Mouse (Mus musculus) MEL (cell line): ENCODE measurements around the gene Slc23a2. TPM values are rescaled to one million over a fixed set of nuclear protein-coding genes. Genes with fewer than 3 reads are reported as not detected.

Experiments used
- DNase-seq: peaks from one replicate; pipeline ENCODE4 v3.0.0; 2011; ENCODE audit warnings: low read depth, low spot score
- H3K27ac ChIP-seq: 2 replicates; pipeline ENCODE4 v1.5.1; 2012; ENCODE audit warnings: low read depth, mild to moderate bottlenecking, control low read depth, low read length, moderate library complexity; ENCODE audit not compliant: control insufficient read depth
- H3K27me3 ChIP-seq, 2 experiments: fragments of 150-350 bp in 1 of 2; sonication (generic) in 1 of 2; 2 replicates each; pipeline ENCODE4 v1.6.1; 2012; ENCODE audit warnings: low read length in 2 of 2, mild to moderate bottlenecking in 2 of 2, improper control_type of control experiment in 1 of 2, moderate library complexity in 1 of 2; ENCODE audit not compliant: insufficient read depth in 2 of 2, control insufficient read depth in 1 of 2
- H3K36me3 ChIP-seq, 2 experiments: 2 replicates each; pipeline ENCODE4 v1.6.1; 2012 to 2014; ENCODE audit warnings: low read length in 2 of 2, improper control_type of control experiment in 1 of 2, inconsistent platforms in 1 of 2, mild to moderate bottlenecking in 1 of 2; ENCODE audit not compliant: insufficient read depth in 2 of 2, control insufficient read depth in 1 of 2
- H3K4me1 ChIP-seq, 2 experiments: fragments of 150-350 bp in 1 of 2; sonication (generic) in 1 of 2; 2 replicates each; pipeline ENCODE4 v1.6.1; 2012; ENCODE audit warnings: low read length in 2 of 2, improper control_type of control experiment in 1 of 2, mild to moderate bottlenecking in 1 of 2; ENCODE audit not compliant: insufficient read depth in 2 of 2, control insufficient read depth in 1 of 2
- H3K4me3 ChIP-seq, 2 experiments: fragments of 150-350 bp in 1 of 2; sonication (generic) in 1 of 2; 2 replicates each; pipeline ENCODE4 v1.5.1; 2012; ENCODE audit warnings: low read depth in 2 of 2, low read length in 2 of 2, mild to moderate bottlenecking in 2 of 2, moderate library complexity in 2 of 2, control low read depth in 1 of 2, improper control_type of control experiment in 1 of 2; ENCODE audit not compliant: control insufficient read depth in 1 of 2, insufficient read depth in 1 of 2
- H3K79me2 ChIP-seq: 2 replicates; pipeline ENCODE4 v1.6.1; 2012; ENCODE audit warnings: mild to moderate bottlenecking, low read length, moderate library complexity; ENCODE audit not compliant: control insufficient read depth, poor library complexity, insufficient read depth
- H3K9ac ChIP-seq: 2 replicates; pipeline ENCODE4 v1.6.1; 2012; ENCODE audit warnings: low read depth, mild to moderate bottlenecking, control low read depth, low read length, moderate library complexity; ENCODE audit not compliant: control insufficient read depth, poor library complexity, severe bottlenecking
- H3K9me3 ChIP-seq: fragments of 150-350 bp; sonication (generic); replicated peaks from 2 replicates; pipeline ENCODE4 v1.6.1; 2012; ENCODE audit warnings: mild to moderate bottlenecking, low read length, improper control_type of control experiment, moderate library complexity; ENCODE audit not compliant: insufficient read depth
- CHD2 ChIP-seq: IDR thresholded peaks from 2 replicates; pipeline ENCODE4 v1.6.1; 2011; ENCODE audit warnings: low read length, improper control_type of control experiment
- CTCF ChIP-seq, 3 experiments: IDR thresholded peaks in 2 of 3; conservative IDR thresholded peaks in 1 of 3; 2 replicates each; pipeline ENCODE4 v1.5.1; 2011 to 2012; ENCODE audit warnings: low read length in 3 of 3, low read depth in 2 of 3, mild to moderate bottlenecking in 2 of 3, improper control_type of control experiment in 1 of 3, inconsistent platforms in 1 of 3, mixed read lengths in 1 of 3, moderate library complexity in 1 of 3; ENCODE audit not compliant: control insufficient read depth in 1 of 3, insufficient read depth in 1 of 3, poor library complexity in 1 of 3, severe bottlenecking in 1 of 3
- E2F4 ChIP-seq: IDR thresholded peaks from 2 replicates; pipeline ENCODE4 v1.6.1; 2011; ENCODE audit warnings: low read depth, low read length, improper control_type of control experiment, borderline replicate concordance
- EP300 ChIP-seq, 2 experiments: IDR thresholded peaks; 2 replicates each; pipeline ENCODE4 v1.6.1; 2011; ENCODE audit warnings: improper control_type of control experiment in 2 of 2, low read length in 2 of 2, low read depth in 1 of 2, mild to moderate bottlenecking in 1 of 2
- GATA1 ChIP-seq: IDR thresholded peaks from 2 replicates; pipeline ENCODE4 v1.6.1; 2011; ENCODE audit warnings: low read depth, low read length, improper control_type of control experiment
- HCFC1 ChIP-seq: IDR thresholded peaks from 2 replicates; pipeline ENCODE4 v1.6.1; 2012; ENCODE audit warnings: low read depth, mild to moderate bottlenecking, inconsistent platforms, low read length, improper control_type of control experiment, moderate library complexity
- JUND ChIP-seq: IDR thresholded peaks from 2 replicates; pipeline ENCODE4 v1.6.1; 2011; ENCODE audit warnings: low read depth, mild to moderate bottlenecking, improper control_type of control experiment, low read length
- KAT2A ChIP-seq: conservative IDR thresholded peaks from 2 replicates; pipeline ENCODE4 v1.6.1; 2012; ENCODE audit warnings: low read depth, low read length, improper control_type of control experiment, inconsistent platforms
- MAX ChIP-seq: IDR thresholded peaks from 2 replicates; pipeline ENCODE4 v1.6.1; 2011; ENCODE audit warnings: low read length, improper control_type of control experiment
- MXI1 ChIP-seq: IDR thresholded peaks from 2 replicates; pipeline ENCODE4 v1.6.1; 2011; ENCODE audit warnings: mild to moderate bottlenecking, low read depth, low read length, improper control_type of control experiment
- MYB ChIP-seq: IDR thresholded peaks from 2 replicates; pipeline ENCODE4 v1.6.1; 2011; ENCODE audit warnings: mild to moderate bottlenecking, low read depth, low read length, improper control_type of control experiment
- NELFE ChIP-seq: IDR thresholded peaks from 2 replicates; pipeline ENCODE4 v1.6.1; 2011; ENCODE audit warnings: low read depth, low read length, improper control_type of control experiment
- NRF1 ChIP-seq: IDR thresholded peaks from 2 replicates; pipeline ENCODE4 v1.6.1; 2014; ENCODE audit warnings: low read depth, mild to moderate bottlenecking, inconsistent platforms, low read length, improper control_type of control experiment, moderate library complexity; ENCODE audit not compliant: poor library complexity, insufficient read depth, severe bottlenecking
- POLR2A ChIP-seq, 2 experiments: IDR thresholded peaks; 2 replicates each; pipeline ENCODE4 v1.6.1; 2011 to 2012; ENCODE audit warnings: low read length in 2 of 2, mild to moderate bottlenecking in 2 of 2, control low read depth in 1 of 2, improper control_type of control experiment in 1 of 2, low read depth in 1 of 2, moderate library complexity in 1 of 2; ENCODE audit not compliant: control insufficient read depth in 1 of 2, insufficient read depth in 1 of 2, poor library complexity in 1 of 2
- POLR2AphosphoS5 ChIP-seq: IDR thresholded peaks from 2 replicates; pipeline ENCODE4 v1.6.1; 2012; ENCODE audit warnings: low read depth, borderline replicate concordance, mild to moderate bottlenecking, inconsistent platforms, low read length, moderate library complexity, mixed read lengths
- RAD21 ChIP-seq: IDR thresholded peaks from 2 replicates; pipeline ENCODE4 v1.6.1; 2011; ENCODE audit warnings: mild to moderate bottlenecking, low read depth, low read length, improper control_type of control experiment
- RCOR1 ChIP-seq: IDR thresholded peaks from 2 replicates; pipeline ENCODE4 v1.6.1; 2012; ENCODE audit warnings: low read depth, mild to moderate bottlenecking, inconsistent platforms, low read length, improper control_type of control experiment
- SIN3A ChIP-seq: IDR thresholded peaks from 2 replicates; pipeline ENCODE4 v1.6.1; 2012; ENCODE audit warnings: low read length, improper control_type of control experiment, inconsistent platforms
- SMC3 ChIP-seq: IDR thresholded peaks from 2 replicates; pipeline ENCODE4 v1.6.1; 2011; ENCODE audit warnings: low read depth, low read length, improper control_type of control experiment
- TAL1 ChIP-seq: IDR thresholded peaks from 2 replicates; pipeline ENCODE4 v1.6.1; 2012; ENCODE audit warnings: mild to moderate bottlenecking, inconsistent platforms, low read length, moderate library complexity, mixed read lengths
- TBP ChIP-seq: IDR thresholded peaks from 2 replicates; pipeline ENCODE4 v1.8.0; 2011; ENCODE audit warnings: low read depth, low read length, improper control_type of control experiment
- TCF12 ChIP-seq: IDR thresholded peaks from 2 replicates; pipeline ENCODE4 v1.6.1; 2014; ENCODE audit warnings: low read depth, mild to moderate bottlenecking, inconsistent platforms, low read length, improper control_type of control experiment, moderate library complexity
- UBTF ChIP-seq: IDR thresholded peaks from 2 replicates; pipeline ENCODE4 v1.6.1; 2012; ENCODE audit warnings: low read depth, mild to moderate bottlenecking, inconsistent platforms, low read length, improper control_type of control experiment, moderate library complexity, borderline replicate concordance; ENCODE audit not compliant: insufficient read depth
- USF1 ChIP-seq: IDR thresholded peaks from 2 replicates; pipeline ENCODE4 v1.6.1; 2014; ENCODE audit warnings: low read depth, mild to moderate bottlenecking, inconsistent platforms, low read length, improper control_type of control experiment, moderate library complexity
- USF2 ChIP-seq, 2 experiments: IDR thresholded peaks; 2 replicates each; pipeline ENCODE4 v1.6.1; 2011 to 2012; ENCODE audit warnings: improper control_type of control experiment in 2 of 2, low read length in 2 of 2, borderline replicate concordance in 1 of 2, inconsistent platforms in 1 of 2, low read depth in 1 of 2, mild to moderate bottlenecking in 1 of 2; ENCODE audit not compliant: insufficient read depth in 1 of 2
- ZC3H11A ChIP-seq: IDR thresholded peaks from 2 replicates; pipeline ENCODE4 v1.6.1; 2012; ENCODE audit warnings: low read depth, mild to moderate bottlenecking, inconsistent platforms, low read length, improper control_type of control experiment
- polyA plus RNA-seq, 2 experiments: library from polyadenylated mRNA; stranded (reverse) in 1 of 2; unstranded in 1 of 2; fragments of >175 nt in 1 of 2; fragments of >200 nt in 1 of 2; gene quantifications; 2 replicates each; pipeline versions ENCODE4 v1.2.1 to v1.2.4; 2012; ENCODE audit warnings: low replicate concordance in 2 of 2, low read depth in 1 of 2; ENCODE audit not compliant: insufficient read length in 2 of 2, insufficient read depth in 1 of 2, missing spikeins in 1 of 2
- total RNA-seq: library from RNA; depleted of rRNA; stranded (reverse); fragments of 300-350 nt; gene quantifications from 2 replicates; pipeline ENCODE4 v1.2.3, GENCODE M21; 2012

Gene Slc23a2
- total and polyA plus RNA-seq, 3 experiments: 7.9 to 10.3 TPM; not detected in 1

- TF ChIP-seq NRF1 (no peak), POLR2A (IDR thresholded peaks at IDR 0.05; ENCODE audit: control insufficient read depth in 1 of 2, insufficient read depth in 1 of 2, low read depth in 1 of 2, low read length in 2 of 2, poor library complexity in 1 of 2) (no peak), CHD2 (no peak), GATA1 (no peak), JUND (no peak), E2F4 (no peak), USF2 (IDR thresholded peaks at IDR 0.05; ENCODE audit: borderline replicate concordance in 1 of 2, insufficient read depth in 1 of 2, low read depth in 1 of 2, low read length in 2 of 2) (no peak), NELFE (no peak), CTCF (IDR thresholded peaks at IDR 0.05 in 2 of 3, conservative IDR thresholded peaks at IDR 0.05 in 1 of 3; ENCODE audit: control insufficient read depth in 1 of 3, insufficient read depth in 1 of 3, low read depth in 2 of 3, low read length in 3 of 3, poor library complexity in 1 of 3, severe bottlenecking in 1 of 3) (no peak), EP300 (IDR thresholded peaks at IDR 0.05; ENCODE audit: low read depth in 1 of 2, low read length in 2 of 2) (no peak), SMC3 (no peak), USF1 (no peak), HCFC1 (no peak), MAX (no peak), TAL1 (no peak), UBTF (no peak), RCOR1 (no peak), RAD21 (no peak)
- TF ChIP-seq, all 39 proteins: peak for 0
- Histone ChIP-seq H3K4me3 (no peak overlapping the region), H3K27me3 (no peaks in the 10 kb centered on the region), H3K27ac (no peak overlapping the region), H3K9me3 (no peaks in the 10 kb centered on the region), H3K9ac (no peak overlapping the region), H3K36me3 (no peaks in the 10 kb centered on the region; a peak in 1 of 4 replicates), H3K79me2 (no peaks in the 10 kb centered on the region), H3K4me1 (no peaks in the 10 kb centered on the region)
- no peak for DNase-seq
These were observed 42.3 kb downstream of the Slc23a2 start for GRCm38 (mm10) chr2:132102505-132103130.

GRCm38 (mm10) chr2:132098942-132099672 lies 45.8 kb downstream of the Slc23a2 start:
- no peak for DNase-seq
- no peaks in the 10 kb centered on the region for H3K79me2 ChIP-seq
- no peak overlapping the region for H3K27ac ChIP-seq
- no peaks in the 10 kb centered on the region for H3K9me3 ChIP-seq
- no peak overlapping the region for H3K4me3 ChIP-seq
- TF ChIP-seq MXI1: no peak
- TF ChIP-seq KAT2A: no peak
- no peak for TF ChIP-seq POLR2AphosphoS5
- TF ChIP-seq USF1: no peak
- TF ChIP-seq SMC3: no peak
- TF ChIP-seq POLR2A (IDR thresholded peaks at IDR 0.05; ENCODE audit: control insufficient read depth in 1 of 2, insufficient read depth in 1 of 2, low read depth in 1 of 2, low read length in 2 of 2, poor library complexity in 1 of 2): no peak
- no peak for TF ChIP-seq TCF12
- no peak for TF ChIP-seq GATA1
- TF ChIP-seq USF2 (IDR thresholded peaks at IDR 0.05; ENCODE audit: borderline replicate concordance in 1 of 2, insufficient read depth in 1 of 2, low read depth in 1 of 2, low read length in 2 of 2): no peak
- TF ChIP-seq TAL1: no peak
- no peak for TF ChIP-seq MYB
- TF ChIP-seq RCOR1: no peak
- no peak for TF ChIP-seq SIN3A
- TF ChIP-seq CTCF (IDR thresholded peaks at IDR 0.05 in 2 of 3, conservative IDR thresholded peaks at IDR 0.05 in 1 of 3; ENCODE audit: control insufficient read depth in 1 of 3, insufficient read depth in 1 of 3, low read depth in 2 of 3, low read length in 3 of 3, poor library complexity in 1 of 3, severe bottlenecking in 1 of 3): no peak
- TF ChIP-seq TBP: no peak
- no peak for TF ChIP-seq ZC3H11A
- H3K36me3 ChIP-seq: peaks cover 0 to 10% of the 10 kb centered on the region in 2 experiments; a peak in 3 of 4 replicates
- no peaks in the 10 kb centered on the region for H3K27me3 ChIP-seq
- no peak overlapping the region for H3K9ac ChIP-seq
- H3K4me1 ChIP-seq: peaks cover 3 to 12% of the 10 kb centered on the region in 2 experiments; a peak in 2 of 4 replicates
